In the genomic region with DNA sequence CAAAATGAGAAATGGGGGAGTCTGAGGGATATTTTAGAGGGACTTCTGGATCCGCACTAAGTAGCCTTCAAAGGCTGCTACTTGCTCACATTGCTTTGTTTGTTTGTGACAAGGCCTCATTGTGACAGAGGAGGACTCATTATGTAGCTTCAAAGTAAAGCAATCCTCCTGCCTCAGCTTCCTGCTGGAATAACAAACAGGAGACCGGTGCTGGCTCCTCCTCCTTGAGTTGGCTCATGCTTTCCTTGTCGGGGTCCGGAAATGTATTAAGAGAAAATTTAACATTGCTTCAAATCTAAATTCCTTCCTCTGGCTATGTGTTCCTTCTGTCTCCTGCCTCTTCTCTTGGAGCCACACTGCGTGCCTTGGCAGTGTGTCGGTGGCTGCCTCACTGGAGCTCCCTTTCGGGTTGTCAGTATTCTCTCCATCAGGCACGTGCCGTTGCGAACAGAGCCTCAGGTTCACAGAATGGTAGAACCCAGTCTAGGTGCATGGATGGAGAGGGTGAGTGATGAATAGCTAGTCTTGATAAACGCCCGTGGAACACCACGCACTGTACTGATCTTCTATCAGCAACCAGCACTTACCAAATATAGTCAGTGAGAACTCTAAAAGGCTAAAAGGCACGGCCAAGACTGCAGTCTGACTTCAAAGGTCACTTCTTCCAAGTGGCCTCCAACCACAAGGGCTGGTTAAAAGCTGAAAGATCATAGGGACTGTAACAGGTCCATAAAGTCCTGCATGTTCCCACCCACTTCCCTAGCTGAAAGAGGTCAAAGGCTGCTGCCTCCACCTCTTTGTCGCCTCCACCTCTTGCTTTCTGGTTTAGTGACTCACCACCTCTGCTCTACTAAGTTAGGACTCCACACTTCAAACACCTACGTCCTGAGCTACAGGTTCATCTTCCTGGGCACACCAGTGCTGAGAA, we compare ENCODE assay signal across 7 mouse cellular contexts. TPM values are rescaled to one million over a fixed set of nuclear protein-coding genes. Genes with fewer than 3 reads are reported as not detected.
A peak's percentile ranks its signal among the peaks of the same experiment; 100 is the strongest.
DNase-seq lines count a peak whose midpoint lies in the region; ATAC-seq and TF ChIP-seq lines count a peak whose summit lies in the region.

No protein-coding gene starts in this region.

- DNase-seq in testis, postnatal 14 days (ENCODE audit: low spot score): no peak
- DNase-seq in forebrain, embryonic 10.5 days (ENCODE audit: extremely low spot score, low spot score): no peak
- DNase-seq in limb, embryonic 11.5 days (ENCODE audit: low spot score): no peak
- DNase-seq in left cerebral cortex, adult 9 months (ENCODE audit: low spot score in 2 of 2): no peak
- DNase-seq in layer of hippocampus, postnatal 25 days (ENCODE audit: extremely low spot score in 1 of 2, low spot score in 1 of 2): no peak

- H3K9ac ChIP-seq in limb, embryonic 11.5 days (ENCODE audit: low read length): peak overlapping the region; percentile 50
- H3K9ac ChIP-seq in neural tube, embryonic 15.5 days (replicated peaks): no peak overlapping the region

- H3K27me3 ChIP-seq in testis, adult 2 months (ENCODE audit: control insufficient read depth, insufficient read depth, low read length): no peaks in the 10 kb centered on the region
- H3K27me3 ChIP-seq in forebrain, embryonic 10.5 days (ENCODE audit: poor library complexity, severe bottlenecking): no peaks in the 10 kb centered on the region
- no peaks in the 10 kb centered on the region for H3K27me3 ChIP-seq in limb, embryonic 11.5 days (ENCODE audit: control insufficient read depth, insufficient read depth, low read length)
- H3K27me3 ChIP-seq in neural tube, embryonic 15.5 days (replicated peaks): no peaks in the 10 kb centered on the region

- TF ChIP-seq POLR2A in testis, adult 2 months (IDR thresholded peaks at IDR 0.05; ENCODE audit: control insufficient read depth, low read depth, low read length): no peak

- H3K9me3 ChIP-seq in forebrain, embryonic 10.5 days: no peaks in the 10 kb centered on the region
- H3K9me3 ChIP-seq in limb, embryonic 11.5 days (ENCODE audit: control insufficient read depth, low read length): no peaks in the 10 kb centered on the region
- H3K9me3 ChIP-seq in neural tube, embryonic 15.5 days (replicated peaks): no peaks in the 10 kb centered on the region

- no peak; the same call in 1 of the 2 replicates for ATAC-seq in limb, embryonic 11.5 days (ENCODE audit: insufficient number of reproducible peaks, low FRiP score, low TSS enrichment, low read depth)
- ATAC-seq in neural tube, embryonic 15.5 days (ENCODE audit: low FRiP score): no peak; the same call in 1 of the 2 replicates

- H3K27ac ChIP-seq in testis, adult 2 months (ENCODE audit: control insufficient read depth, insufficient read depth, low read depth, low read length): peak overlapping the region; percentile 96
- peak overlapping the region; percentile 89 for H3K27ac ChIP-seq in forebrain, embryonic 10.5 days
- no peak overlapping the region; the same call in 1 of the 2 replicates for H3K27ac ChIP-seq in limb, embryonic 11.5 days (replicated peaks; ENCODE audit: low read depth, low read length)
- peak overlapping the region; percentile 43 for H3K27ac ChIP-seq in neural tube, embryonic 15.5 days (replicated peaks)

- peak overlapping the region; percentile 99 for H3K4me3 ChIP-seq in testis, adult 2 months (ENCODE audit: control insufficient read depth, low read depth, low read length)
- H3K4me3 ChIP-seq in forebrain, embryonic 10.5 days: peak overlapping the region; percentile 78
- H3K4me3 ChIP-seq in limb, embryonic 11.5 days (ENCODE audit: low read depth, low read length): peak overlapping the region; percentile 67
- peak overlapping the region; percentile 80 for H3K4me3 ChIP-seq in neural tube, embryonic 15.5 days (replicated peaks)

- H3K36me3 ChIP-seq in testis, adult 2 months (ENCODE audit: control insufficient read depth, insufficient read depth, low read length): no peaks in the 10 kb centered on the region
- H3K36me3 ChIP-seq in forebrain, embryonic 10.5 days (replicated peaks): no peaks in the 10 kb centered on the region; the same call in 1 of the 2 replicates
- H3K36me3 ChIP-seq in limb, embryonic 11.5 days (ENCODE audit: control insufficient read depth, insufficient read depth, low read length): no peaks in the 10 kb centered on the region
- H3K36me3 ChIP-seq in neural tube, embryonic 15.5 days: no peaks in the 10 kb centered on the region

- no peak for TF ChIP-seq CTCF in testis, adult 2 months (IDR thresholded peaks at IDR 0.05; ENCODE audit: control insufficient read depth, insufficient read depth, insufficient replicate concordance, low read depth, low read length)

- H3K4me1 ChIP-seq in testis, adult 2 months (ENCODE audit: control insufficient read depth, insufficient read depth, low read length): peaks cover 12% of the 10 kb centered on the region
- H3K4me1 ChIP-seq in forebrain, embryonic 10.5 days: peaks cover 57% of the 10 kb centered on the region
- H3K4me1 ChIP-seq in limb, embryonic 11.5 days (ENCODE audit: control insufficient read depth, insufficient read depth, low read length): peaks cover 13% of the 10 kb centered on the region; the same call in 1 of the 2 replicates
- peaks cover 45% of the 10 kb centered on the region for H3K4me1 ChIP-seq in neural tube, embryonic 15.5 days

- WGBS in forebrain, embryonic 10.5 days: 87% methylated on average over 16 of the region's 16 CpGs
- WGBS in limb, embryonic 11.5 days: 74% methylated on average over 16 of the region's 16 CpGs
- 77% methylated on average over 16 of the region's 16 CpGs for WGBS in neural tube, embryonic 15.5 days

- peak overlapping the region; percentile 58 for H3K4me2 ChIP-seq in limb, embryonic 11.5 days (ENCODE audit: low read depth, severe bottlenecking)
- peak overlapping the region; percentile 55 for H3K4me2 ChIP-seq in neural tube, embryonic 15.5 days

RNA-seq across cellular contexts. Expression of a gene that starts 0.9 kb away (rescaled TPM):
- 50.3 and 50.6 TPM in 2 replicates for polyA plus RNA-seq in testis, adult 2 months (2012; rRNA removed)
- polyA plus RNA-seq in forebrain, embryonic 10.5 days (2016; fragmentation: Nextera tagmentation; extraction: Ambion mirVana): 7.6 and 8.6 TPM in 2 replicates
- 8.8 and 9.8 TPM in 2 replicates for polyA plus RNA-seq in limb, embryonic 11.5 days (2014; fragmentation: Nextera tagmentation; extraction: Ambion mirVana)
- 15.6 TPM in 2 replicates for polyA plus RNA-seq in neural tube, embryonic 15.5 days (2015; fragmentation: Nextera tagmentation; extraction: Ambion mirVana)
- total RNA-seq in layer of hippocampus, postnatal 25 days (2021): 10 to 100 TPM; 67.1 to 83.8 TPM
